Mouse (Mus musculus): ENCODE measurements around the gene Nfkbiz.

GRCm38 (mm10) chr16:55843919-55844318 lies 5.2 kb upstream of the Nfkbiz start:
- TF ChIP-seq EP300 (IDR thresholded peaks at IDR 0.05; ENCODE audit: low read depth) (no peak), CTCF (IDR thresholded peaks at IDR 0.05; ENCODE audit: low read depth) (no peak)

Data from liver, embryonic 14.5 days (tissue).